Mouse (Mus musculus): ENCODE data around the gene Gpr161. TPM values are rescaled to one million over a fixed set of nuclear protein-coding genes. Genes with fewer than 3 reads are reported as not detected.

Gpr161 gene
- total RNA-seq (2021) = 1 to 10 TPM; 3.6 to 3.8 TPM
- long read RNA-seq, experiment 1, partial matches to known transcripts = 0 of 1 reads
- long read RNA-seq, experiment 1, other reads (novel, unspliced or antisense) = 1 of 1 reads
- long read RNA-seq, experiment 2 = 0 reads

DNA sequence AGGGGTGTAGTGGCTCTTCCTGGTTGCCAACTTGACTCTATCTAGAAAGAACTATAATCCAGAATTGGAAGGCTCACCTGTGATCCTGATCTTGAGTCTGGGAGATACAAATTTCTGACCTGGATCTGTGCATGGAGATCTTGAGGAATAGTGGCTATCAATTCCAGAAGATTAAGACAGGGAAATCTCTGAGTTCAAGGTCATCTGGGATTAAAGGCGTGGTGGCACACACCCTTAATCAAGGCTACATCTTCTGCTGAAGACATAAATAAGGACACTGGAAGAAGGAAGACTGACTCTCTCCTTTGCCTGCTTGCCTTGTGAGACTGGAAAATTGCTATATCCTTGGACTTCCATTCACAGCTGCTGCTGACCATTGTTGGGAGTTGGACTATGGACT is at the start of gene Gpr161:
TSS of gene Gpr161 (plus strand) at position 301 of the 400 bp plus-strand sequence.
- intact Hi-C loops (cut with DNase I) = no loop called here
- DNase-seq = no peak

DNA sequence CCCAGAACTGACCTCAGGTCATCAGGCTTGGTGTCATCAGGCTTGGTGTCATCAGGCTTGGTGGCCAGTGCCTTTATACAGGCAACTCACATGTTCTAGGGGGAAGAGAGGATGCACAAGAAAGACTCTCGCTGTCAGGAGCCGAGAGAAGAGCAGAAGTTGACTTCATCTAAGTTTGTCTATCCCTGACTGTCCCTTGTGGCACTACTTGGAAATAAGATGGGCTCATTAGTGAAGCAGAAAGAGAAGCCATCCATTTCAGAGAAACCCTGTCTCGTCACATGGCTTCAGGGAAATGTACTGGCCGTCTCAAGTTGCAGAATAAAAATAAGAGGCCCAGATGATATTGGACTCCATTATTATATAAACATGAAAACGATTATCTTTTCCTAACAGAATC is 49.0 kb upstream of the Gpr161 start:
- intact Hi-C loops (cut with DNase I) = no loop called here
- no peak for DNase-seq

DNA sequence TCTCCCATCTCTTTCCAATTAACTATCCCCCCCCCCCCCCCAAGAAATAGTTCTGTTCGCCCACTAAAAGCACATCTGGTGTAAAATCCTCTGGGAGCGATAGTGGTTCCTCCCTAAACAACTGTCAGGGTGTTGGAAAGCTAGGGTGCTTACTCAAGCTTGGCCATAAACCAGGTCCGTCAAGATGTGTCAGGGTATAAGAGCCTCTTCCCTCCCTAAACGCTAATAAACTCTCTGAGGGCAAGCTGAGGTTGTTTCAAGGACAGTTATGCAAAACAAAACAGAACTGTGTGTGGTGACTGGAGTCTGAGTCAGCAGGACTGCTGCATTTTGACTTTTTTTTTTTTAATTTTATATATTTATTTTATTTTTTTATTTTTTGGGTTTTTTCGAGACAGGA is 48.5 kb upstream of the Gpr161 start:
- intact Hi-C loops (cut with DNase I) = no loop called here
- peak; percentile 20 to 31 for DNase-seq

DNA sequence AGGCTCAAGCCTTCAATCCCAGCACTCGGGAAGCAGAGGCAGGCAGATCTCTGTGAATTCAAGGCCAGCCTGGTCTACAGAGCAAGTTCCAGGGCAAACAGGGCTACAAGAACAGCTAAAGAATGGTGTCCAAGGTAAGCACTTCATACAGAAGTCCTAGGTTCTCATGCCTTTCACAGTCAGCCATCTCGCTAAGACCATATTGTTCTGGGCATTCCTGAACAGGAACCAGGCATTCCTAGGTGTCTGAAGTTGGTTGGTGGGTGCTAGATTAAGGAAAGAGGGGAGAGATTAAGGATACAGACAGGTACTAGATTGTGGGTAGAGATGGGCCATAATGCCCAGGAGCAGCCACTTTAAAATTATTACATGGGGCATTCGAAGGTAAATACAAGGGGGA is 47.8 kb upstream of the Gpr161 start:
- intact Hi-C loops (cut with DNase I) = no loop called here
- no peak for DNase-seq

DNA sequence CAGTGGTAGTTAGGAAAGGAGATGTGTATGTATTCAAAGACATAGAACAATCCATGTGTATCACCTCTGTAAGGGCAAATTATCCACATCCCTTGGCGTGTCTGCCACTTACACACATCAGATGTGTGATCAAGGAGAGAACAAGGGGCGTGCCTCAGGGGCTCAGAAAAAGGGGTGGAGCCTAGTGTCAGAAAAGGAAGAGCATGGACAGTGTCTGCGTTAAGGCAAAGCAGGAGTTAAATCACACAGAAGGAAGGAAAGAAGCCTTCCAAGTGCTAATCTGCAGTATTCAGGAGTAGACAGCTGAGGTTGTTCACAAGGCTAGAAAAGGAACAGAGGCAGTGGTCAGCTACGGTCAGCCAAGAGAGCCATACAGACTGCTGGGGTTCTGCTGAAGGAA is 46.7 kb upstream of the Gpr161 start:
- DNase-seq = no peak
- intact Hi-C loops (cut with DNase I) = no loop called here

DNA sequence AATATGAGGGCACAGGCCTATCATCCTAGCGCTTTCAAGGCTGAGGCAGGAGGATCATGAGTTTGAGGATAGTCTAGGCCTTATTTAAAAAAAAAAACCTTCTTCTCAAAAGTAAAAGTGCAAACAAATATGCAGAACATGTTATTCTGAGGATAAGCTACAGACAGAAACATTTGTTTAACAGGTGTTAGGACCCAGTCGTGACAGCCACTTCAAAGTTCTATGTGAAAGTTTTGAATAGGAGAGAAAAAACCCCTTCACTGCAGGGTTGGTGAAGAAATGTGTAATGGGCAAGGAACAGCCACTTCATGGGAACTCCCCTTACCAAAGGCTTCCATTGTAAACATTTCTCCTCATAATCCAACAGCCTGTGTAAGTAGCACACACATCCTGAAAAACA is 45.0 kb upstream of the Gpr161 start:
- DNase-seq = no peak
- intact Hi-C loops (cut with DNase I) = no loop called here

DNA sequence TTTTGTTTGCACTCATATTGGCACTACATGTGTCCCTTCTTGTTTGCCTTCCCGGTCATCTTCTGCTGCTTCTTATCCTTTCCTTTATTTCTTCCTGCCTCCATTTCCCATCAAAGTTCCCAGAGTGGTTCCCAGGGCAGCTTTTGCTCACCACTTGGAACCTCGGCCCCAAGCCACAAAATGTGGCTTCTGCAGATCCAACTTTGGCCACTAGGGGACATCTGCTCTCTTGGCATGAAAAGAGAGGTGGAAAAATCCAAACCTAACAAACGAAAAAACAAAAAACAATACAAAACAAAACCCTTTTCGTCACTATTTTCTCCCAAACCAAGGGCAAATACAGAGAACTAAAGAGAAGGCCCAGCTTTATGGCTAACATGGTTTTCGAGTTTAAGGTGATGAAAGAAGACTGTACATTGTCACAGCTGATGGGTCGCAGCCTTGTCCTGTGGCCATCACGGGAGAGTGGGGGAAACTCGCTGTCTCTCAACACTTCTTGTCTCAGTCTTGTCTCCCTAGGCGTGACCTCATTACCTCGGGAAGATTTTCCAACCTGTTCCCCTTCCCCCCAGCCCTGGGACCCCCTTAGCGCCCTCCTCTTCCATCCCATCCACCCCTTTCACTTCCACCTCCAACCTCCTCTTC is 43.4 kb upstream of the Gpr161 start:
- DNase-seq = peak; percentile 64 to 84
- intact Hi-C loops (cut with DNase I) = loop anchor here (1.0 kb wide), 1 partner anchor 68 kb away; no protein-coding TSS in a partner anchor

DNA sequence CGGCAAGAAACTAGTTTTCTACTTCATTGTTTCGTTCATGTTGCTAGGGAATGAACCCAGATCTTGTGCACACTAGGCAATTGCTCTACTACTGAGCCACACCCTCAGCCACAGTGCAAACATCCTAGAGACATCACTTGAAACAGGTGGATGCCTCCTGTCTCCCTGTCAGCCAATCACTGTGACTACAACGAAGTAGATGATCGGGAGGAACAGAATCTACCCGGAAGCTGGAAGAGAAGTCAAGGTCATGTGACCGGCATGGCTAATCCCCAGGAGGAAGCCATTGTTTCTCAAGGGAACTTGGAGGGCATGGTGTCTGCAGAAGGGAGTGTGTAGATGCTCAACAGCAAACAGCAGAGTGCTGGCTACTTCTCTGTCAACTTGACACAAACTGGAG is 20.6 kb upstream of the Gpr161 start:
- intact Hi-C loops (cut with DNase I) = no loop called here
- no peak for DNase-seq

DNA sequence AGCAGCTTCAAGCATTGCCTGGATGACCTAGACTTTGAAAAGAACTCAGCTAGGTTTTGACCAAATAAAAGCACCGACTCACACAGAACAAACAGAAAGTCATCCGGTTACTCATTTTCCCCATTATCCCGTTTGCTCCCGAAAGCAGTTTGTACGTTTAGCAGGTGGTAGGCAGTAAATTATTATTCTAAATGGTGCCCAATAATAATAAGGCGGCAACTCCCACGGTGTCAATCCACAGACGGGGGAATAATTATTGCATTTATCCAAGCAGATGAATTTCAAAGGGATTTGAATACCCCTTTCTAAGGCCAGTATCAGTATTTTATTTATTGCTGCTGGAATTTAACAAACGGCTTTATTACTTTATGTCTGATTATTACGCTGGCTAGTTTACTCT is 14.8 kb upstream of the Gpr161 start:
- intact Hi-C loops (cut with DNase I) = no loop called here
- DNase-seq = no peak

DNA sequence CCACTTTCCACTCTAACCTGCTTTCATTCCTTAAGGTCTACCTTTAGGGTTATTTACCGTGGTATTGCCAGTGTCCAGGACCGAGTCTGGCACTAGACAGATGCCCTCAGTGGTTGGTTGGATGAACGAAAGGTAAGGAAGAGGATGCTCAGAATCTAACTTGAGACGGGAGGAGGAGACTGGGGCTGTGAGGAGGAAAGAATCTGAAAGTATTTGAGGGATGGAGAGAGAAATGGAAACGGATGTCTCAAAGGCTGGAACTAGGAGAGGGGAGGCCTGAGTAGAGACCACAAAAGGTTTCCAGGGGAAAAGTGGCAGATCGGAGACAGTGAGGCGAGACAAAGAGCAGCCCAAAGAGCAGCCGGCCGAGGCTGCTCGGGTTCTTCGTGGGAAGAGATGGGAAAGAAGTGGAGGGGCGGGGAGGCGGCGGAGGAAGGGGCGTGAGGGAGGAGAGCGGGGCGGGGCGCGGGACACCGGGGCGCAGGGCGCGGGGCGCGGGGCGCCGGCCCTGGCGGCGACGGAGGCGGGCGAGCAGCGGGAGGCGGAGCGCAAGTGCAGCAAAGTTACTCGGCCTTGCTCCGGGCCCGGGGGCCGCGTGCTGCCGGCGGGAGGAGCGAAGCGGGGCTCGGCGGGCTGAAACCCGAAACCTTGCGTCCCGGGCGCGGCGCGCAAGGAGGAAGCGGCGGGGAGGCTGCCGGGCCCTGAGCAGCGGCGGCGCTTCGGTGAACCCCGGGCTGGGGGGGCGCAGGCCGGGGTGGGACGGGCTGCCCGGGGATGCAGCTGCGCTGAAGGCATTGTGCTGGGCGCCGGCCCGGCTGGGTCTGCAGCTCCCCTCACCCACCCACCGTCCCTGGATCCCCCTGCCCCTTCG is 14.0 kb upstream of the Gpr161 start:
- DNase-seq = peak; percentile 80 to 85
- intact Hi-C loops (cut with DNase I) = no loop called here

DNA sequence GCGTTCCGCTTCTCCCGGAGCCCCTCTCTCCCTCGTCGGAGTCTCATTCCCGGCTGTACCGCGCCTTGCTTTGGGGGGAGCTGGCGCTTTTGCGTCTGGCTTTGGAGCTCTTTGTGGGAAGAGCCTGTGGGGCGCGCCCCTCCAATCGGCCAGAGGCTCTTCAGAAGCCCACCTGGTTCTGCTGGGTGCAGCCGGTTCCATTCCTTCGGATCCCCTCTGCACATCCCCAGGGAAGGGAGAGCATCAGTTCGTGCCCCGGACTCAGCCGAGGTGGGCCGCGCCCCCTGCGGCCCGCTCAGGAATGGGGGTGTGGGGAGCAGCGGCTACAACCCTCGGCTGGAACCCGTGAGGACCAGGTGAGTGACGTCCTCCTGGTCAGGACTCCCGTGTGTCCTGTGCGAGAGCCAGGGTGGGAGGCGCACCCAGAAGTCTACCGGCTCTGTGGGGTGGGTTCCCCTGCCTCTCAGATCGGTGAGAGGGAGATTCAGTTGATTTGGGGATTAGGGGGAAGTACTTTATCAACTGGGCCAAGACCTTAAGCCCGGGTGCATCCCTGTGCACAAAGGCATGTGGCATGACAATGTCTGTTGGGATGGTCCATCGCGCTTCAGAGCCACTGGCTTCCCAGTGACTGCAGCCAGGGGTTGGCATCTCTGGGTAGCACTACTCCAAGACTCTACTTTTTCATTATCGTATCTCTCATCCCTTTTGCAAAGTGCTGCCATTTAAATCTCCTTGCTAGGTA is 13.2 kb upstream of the Gpr161 start:
- peak in 1 of 2 experiments; percentile 14 for DNase-seq
- intact Hi-C loops (cut with DNase I) = no loop called here

DNA sequence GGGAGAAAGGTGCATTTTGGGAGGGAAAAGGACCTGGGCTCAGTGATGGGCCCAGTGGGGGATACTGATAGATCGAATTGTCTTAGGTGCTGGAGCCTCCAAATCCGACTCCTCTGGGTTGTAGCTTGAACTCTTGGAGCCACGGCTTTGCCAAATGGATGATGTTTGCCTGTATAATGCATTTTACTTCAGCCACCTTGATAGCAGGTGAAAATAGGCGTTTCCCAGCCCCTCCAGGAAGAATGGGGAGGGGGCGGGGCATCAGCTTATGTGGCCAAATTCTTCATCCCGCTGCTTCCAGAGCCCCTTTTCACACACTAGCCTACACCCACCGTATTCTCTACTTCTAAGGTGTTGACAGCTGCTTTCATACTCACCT is 12.6 kb upstream of the Gpr161 start:
- intact Hi-C loops (cut with DNase I) = no loop called here
- no peak for DNase-seq

DNA sequence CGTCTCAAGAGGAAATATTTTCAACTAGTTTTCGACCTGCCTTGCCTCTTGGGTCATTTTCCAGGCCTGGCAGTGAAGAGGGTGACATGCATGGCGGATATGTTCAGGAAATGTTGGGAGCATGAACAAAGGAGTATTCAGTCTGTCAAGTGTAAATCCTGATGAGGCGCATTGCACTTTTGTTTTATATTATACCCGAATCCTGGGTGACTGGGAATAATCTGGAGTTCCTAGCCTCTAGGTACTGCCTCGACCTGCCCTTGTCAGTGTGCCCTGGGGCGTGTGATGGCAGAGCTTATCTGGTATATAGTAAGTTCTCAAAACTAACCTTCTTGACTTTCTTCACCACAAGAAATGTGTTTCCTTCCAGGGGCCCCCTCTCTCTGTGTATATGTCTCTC is 11.5 kb upstream of the Gpr161 start:
- DNase-seq = no peak
- intact Hi-C loops (cut with DNase I) = no loop called here

DNA sequence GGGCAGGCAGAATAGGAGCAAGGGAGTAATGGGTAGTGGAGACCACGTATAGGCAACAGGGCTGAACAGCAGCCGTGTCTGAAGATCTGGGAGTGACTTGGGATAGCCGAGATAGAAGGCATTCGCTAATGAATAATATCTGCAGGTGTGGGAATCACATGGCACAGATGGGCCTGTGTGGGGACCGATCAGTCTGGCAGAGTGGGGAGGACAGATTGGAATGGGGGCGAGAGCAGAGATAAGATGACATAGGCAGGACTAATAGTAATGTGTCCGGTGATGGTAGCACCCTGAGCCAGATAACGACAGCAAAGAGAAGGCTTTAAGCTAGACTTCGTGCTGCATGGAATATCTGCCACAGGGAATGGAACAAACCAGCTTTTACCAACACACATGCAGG is 7.4 kb upstream of the Gpr161 start:
- intact Hi-C loops (cut with DNase I) = no loop called here
- DNase-seq = no peak

DNA sequence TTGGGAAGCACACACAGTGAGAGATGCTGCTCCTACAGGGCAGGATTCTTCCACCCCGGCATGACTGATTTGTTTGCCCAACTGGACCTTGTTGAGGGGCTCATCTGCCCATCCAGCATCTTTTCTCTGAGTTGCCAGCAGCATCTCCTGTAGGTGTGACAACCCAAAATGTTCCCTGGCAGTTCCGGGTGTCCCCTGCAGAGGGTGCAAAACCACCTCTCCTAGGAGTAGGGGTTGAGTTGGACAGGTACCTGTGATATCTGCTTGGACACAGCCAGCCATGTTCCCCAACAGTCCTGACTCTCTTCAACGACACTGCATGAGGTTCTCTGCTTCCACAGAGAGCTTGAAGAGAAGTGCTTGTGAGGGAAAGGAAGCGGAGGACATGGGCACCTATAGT is 5.8 kb upstream of the Gpr161 start:
- peak in 1 of 2 experiments; percentile 20 for DNase-seq
- intact Hi-C loops (cut with DNase I) = no loop called here

DNA sequence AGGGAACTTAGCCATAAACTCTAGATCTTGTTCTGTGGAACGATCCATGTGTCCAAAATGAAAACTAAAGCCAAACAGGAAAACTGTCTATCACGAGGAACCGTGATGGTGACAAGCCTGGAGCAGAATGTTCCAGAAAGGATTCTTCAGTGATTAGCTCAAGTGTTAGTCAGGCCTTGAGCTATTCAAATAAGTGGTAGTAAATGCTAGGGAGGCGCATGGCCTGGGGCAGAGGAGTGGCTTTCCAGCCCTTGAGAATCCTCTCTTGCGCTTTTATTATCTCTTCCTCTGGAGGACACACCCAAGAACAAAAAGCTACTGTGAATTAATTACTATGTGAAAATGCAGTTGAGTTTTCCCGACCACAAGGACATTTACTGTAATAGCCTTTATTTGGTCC is 4.0 kb upstream of the Gpr161 start:
- intact Hi-C loops (cut with DNase I) = no loop called here

DNA sequence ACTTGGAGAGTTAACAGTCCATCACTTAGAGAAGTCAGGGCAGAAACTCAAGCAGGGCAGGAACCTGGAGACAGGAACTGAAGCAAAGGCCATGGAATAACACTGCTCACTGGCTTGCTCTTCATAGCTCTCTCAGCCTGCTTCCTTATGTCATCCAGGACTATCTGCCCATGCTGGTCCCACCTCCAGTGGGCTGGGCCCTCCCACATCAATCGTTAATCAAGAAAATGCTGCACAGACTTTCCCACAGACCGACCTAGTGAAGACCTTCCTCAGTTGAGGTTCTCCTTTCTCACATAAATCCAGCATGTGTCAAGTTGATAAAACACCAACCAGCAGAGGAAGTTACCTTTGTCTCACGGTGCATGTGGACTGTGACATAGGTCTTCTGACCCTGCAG is 5.5 kb downstream of the Gpr161 start:
- intact Hi-C loops (cut with DNase I) = no loop called here

More for the DNA sequence above, 4.0 kb upstream of the Gpr161 start:
- DNase-seq = no peak

DNA sequence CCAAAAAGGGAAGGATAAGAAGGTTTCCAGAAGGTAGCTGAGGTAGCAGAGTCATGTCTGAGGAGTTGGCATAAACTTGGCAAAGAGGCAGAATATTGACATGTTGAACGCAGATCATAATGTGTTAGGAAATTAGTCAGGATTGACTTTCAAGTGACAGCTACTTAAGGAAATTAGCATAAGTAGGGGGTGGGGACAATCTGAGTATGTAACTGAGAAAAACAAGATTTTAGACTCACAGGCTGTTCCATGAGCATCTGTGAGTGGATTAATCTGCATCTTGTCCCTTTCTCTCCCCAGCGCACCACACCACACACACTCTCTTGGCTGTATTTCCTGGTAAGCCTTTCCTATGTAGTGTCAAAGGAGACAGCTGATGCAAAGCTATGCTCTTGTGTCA is 6.0 kb downstream of the Gpr161 start:
- intact Hi-C loops (cut with DNase I) = no loop called here

More for the DNA sequence above, 5.5 kb downstream of the Gpr161 start:
- DNase-seq = no peak

DNA sequence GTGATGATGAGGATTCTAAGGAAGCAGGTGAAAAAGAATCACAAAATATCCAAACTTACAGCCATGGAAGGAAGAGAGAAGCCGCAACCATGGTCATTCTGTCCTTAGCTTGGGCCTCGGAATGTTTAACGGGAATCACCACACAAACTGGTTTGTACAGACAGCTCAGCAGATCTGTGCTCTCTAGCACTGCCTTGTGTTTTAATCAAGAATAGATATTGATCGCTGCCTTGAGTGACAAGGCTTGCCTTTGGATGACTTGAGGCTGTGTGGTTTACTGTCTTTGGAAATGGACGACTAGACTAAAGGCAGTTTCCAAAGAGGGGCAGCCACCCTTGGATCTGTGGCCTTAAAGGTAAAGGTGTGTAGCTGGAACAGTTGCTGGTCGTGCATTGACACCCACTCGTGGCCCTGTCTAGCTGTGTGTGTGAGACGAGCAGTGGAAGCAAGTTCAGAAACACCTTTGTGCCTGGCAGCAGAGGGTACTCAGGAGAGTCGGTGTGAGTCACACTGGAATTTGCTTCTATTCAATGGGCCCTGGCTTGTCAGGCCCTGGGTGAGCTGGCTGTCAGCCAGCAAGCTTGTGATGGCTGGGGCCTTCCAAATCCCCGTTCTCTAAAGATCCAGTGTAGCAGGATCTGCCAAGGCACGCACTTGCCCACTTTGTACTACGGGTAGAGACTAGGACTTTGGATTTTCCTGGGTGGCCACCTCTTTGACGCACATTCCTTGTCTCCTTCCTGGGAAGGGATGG is 7.0 kb downstream of the Gpr161 start:
- intact Hi-C loops (cut with DNase I) = no loop called here
- DNase-seq = peak; percentile 44 to 47

More for the DNA sequence above, 6.0 kb downstream of the Gpr161 start:
- DNase-seq = no peak

DNA sequence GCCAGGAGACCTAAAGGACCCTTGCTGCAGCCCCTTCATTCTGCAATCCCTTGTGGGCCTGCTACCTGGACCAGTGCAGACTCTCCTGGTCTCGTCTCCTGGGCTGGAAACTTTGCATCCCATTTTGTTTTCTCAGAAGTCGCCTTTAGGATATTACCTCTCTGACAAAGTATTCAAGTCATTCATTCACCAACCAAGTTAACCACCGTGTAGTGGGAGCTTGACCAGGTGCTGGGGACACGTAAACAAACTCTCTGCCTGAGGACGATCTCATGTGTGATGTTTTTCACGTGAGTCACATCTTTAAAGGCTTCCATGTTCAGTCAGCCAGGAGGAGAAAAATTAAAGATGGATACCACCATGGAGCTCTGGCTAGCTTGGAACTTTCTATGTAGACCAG is 7.6 kb downstream of the Gpr161 start:
- DNase-seq = no peak
- intact Hi-C loops (cut with DNase I) = no loop called here
